ENCODE assay signal across 9 mouse cellular contexts in the genomic region with DNA sequence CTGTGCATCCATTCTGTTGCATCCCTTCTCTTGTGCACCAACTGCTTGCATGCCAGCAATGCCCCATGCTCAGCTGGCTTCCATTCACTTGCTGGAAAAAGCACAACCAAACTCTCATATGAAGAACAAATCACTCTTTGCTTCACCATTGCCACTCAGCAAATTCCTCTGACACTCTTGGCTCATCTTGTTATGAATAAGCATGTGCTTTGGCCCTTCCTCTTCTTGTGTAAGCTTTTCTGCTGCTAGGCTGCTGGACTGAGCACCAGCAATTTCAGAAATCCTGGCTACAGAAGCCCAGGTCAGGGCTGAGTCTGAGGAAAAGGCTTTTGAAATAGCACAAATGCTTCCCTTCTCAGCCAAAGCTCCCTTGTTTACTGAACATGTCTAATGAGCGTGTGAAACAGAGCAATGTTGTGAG. TPM values are rescaled to one million over a fixed set of nuclear protein-coding genes. Genes with fewer than 3 reads are reported as not detected.
A peak's percentile ranks its signal among the peaks of the same experiment; 100 is the strongest.
DNase-seq lines count a peak whose midpoint lies in the region; ATAC-seq lines count a peak whose summit lies in the region.
"Had no signal": no experiment of that assay in that cellular context is flagged by ENCODE, and none has a peak within 500 bp of the region (broad histone marks: within the 10 kb centered on the region; RNA-seq: fewer than 3 reads in every experiment).

No protein-coding gene starts in this region.

- no peak overlapping the region for H3K4me2 ChIP-seq in kidney, embryonic 16.5 days (replicated peaks; ENCODE audit: low read depth, low read length)

- WGBS in kidney, embryonic 16.5 days: 54% methylated on average over 1 of the region's 1 CpGs

- H3K9me3 ChIP-seq in kidney, embryonic 16.5 days (ENCODE audit: low read length): no peaks in the 10 kb centered on the region

- ATAC-seq in kidney, embryonic 16.5 days (ENCODE audit: low FRiP score, low TSS enrichment): no peak
- ATAC-seq in inflammation-experienced regulatory T-cells, adult 6 months: no peak

- H3K9ac ChIP-seq in kidney, embryonic 16.5 days (replicated peaks; ENCODE audit: low read length): no peak overlapping the region

- H3K27ac ChIP-seq in kidney, embryonic 16.5 days (ENCODE audit: low read length): no peak overlapping the region

- DNase-seq in adrenal gland, adult 8-10 months: peak; percentile 40
- no peak for DNase-seq in adrenal gland, postnatal 25 days
- DNase-seq in kidney, adult 11 months: peak; percentile 71
- DNase-seq in heart, postnatal 10 days: peak; percentile 35 to 41
- DNase-seq in lung, postnatal 36 days: peak; percentile 50
- no peak for DNase-seq in frontal cortex, postnatal 36 days (ENCODE audit: low spot score in 2 of 2)
- DNase-seq: right cerebral cortex, postnatal 4 days had no signal

- intact Hi-C loops in heart, postnatal 10 days (cut with DNase I): no loop called here

- H3K36me3 ChIP-seq in kidney, embryonic 16.5 days (ENCODE audit: insufficient read depth, low read length): no peaks in the 10 kb centered on the region

- no peaks in the 10 kb centered on the region for H3K27me3 ChIP-seq in kidney, embryonic 16.5 days (ENCODE audit: insufficient read depth, low read length)

- H3K4me1 ChIP-seq in kidney, embryonic 16.5 days (ENCODE audit: insufficient read depth, low read length): no peaks in the 10 kb centered on the region

- no peak overlapping the region for H3K4me3 ChIP-seq in kidney, embryonic 16.5 days (ENCODE audit: low read length)

RNA-seq across cellular contexts. Expression of gene Tanc2, which starts 22.6 kb away (rescaled TPM):
- 10 to 100 TPM; 14.7 to 22.8 (median 18.6) TPM for total RNA-seq in adrenal gland, adult 8-10 months (2022)
- total RNA-seq in adrenal gland, postnatal 25 days (2021): 11.0 and 22.7 TPM in 2 replicates
- polyA plus RNA-seq in kidney, embryonic 16.5 days (2015; fragmentation: Nextera tagmentation; extraction: Ambion mirVana): 7.1 and 9.3 TPM in 2 replicates
- total RNA-seq in heart, postnatal 10 days (2021): 10 to 100 TPM; 34.6 to 35.5 TPM
- 1 to 10 TPM in 1 of 3 experiments, under 1 TPM in 2; 0.14 to 1.1 (median 0.27) TPM for polyA plus RNA-seq in inflammation-experienced regulatory T-cells, adult 6 months (2017; shearing (Covaris generic))

Comparison
In these comparisons a context has a peak if more than half of its experiments do, and no peak if none do; other contexts are left out.
1. DNase-seq: peak in adrenal gland, adult 8-10 months (single experiment), kidney, adult 11 months (single experiment), heart, postnatal 10 days (2 of 2) and lung, postnatal 36 days (single experiment); none in adrenal gland, postnatal 25 days (single experiment) and frontal cortex, postnatal 36 days (0 of 2).